Mouse (Mus musculus) embryonic facial prominence, embryonic 11.5 days (tissue): ENCODE measurements at regions not wholly inside any gene's neighbourhood (a gene's known extent, or its start where the extent isn't known, plus 50 kb on each side); places are given as distances from the start of the nearest gene placed in this dataset.
"Not testable (repeated sequence)": the region's sequence is repeated elsewhere in the genome, so short reads cannot be mapped to it uniquely, and the experiment has no call there.

ENCODE experiments used
- ATAC-seq: fragments of 200-750 bp; cut with Nextera tagmentation; replicated peaks from 2 replicates; pipeline ENCODE4 v1.8.0; 2017; ENCODE audit warnings: low read depth; ENCODE audit not compliant: insufficient number of reproducible peaks, low FRiP score, low TSS enrichment
- DNase-seq: peaks from one replicate; pipeline ENCODE4 v3.0.0-alpha.2; 2015; ENCODE audit warnings: low spot score
- H3K27ac ChIP-seq: fragments of 300-500 bp; sonication (generic); replicated peaks from 2 replicates; pipeline ENCODE4 v1.5.1; 2014; ENCODE audit warnings: mild to moderate bottlenecking, low read depth, low read length, control low read depth
- H3K27me3 ChIP-seq: fragments of 300-500 bp; sonication (generic); 2 replicates; pipeline ENCODE4 v1.6.1; 2014; ENCODE audit warnings: mild to moderate bottlenecking, low read length, moderate library complexity, mixed read lengths; ENCODE audit not compliant: control insufficient read depth, insufficient read depth
- H3K36me3 ChIP-seq: fragments of 300-500 bp; sonication (generic); replicated peaks from 2 replicates; pipeline ENCODE4 v1.6.1; 2014; ENCODE audit warnings: low read depth, mild to moderate bottlenecking, low read length, moderate library complexity, mixed read lengths; ENCODE audit not compliant: control insufficient read depth, insufficient read depth
- H3K4me1 ChIP-seq: fragments of 300-500 bp; sonication (generic); 2 replicates; pipeline ENCODE4 v1.6.1; 2014; ENCODE audit warnings: low read length, mixed read lengths; ENCODE audit not compliant: control insufficient read depth, insufficient read depth
- H3K4me2 ChIP-seq: fragments of 300-500 bp; sonication (generic); 2 replicates; pipeline ENCODE4 v1.6.1; 2014; ENCODE audit warnings: low read depth, mild to moderate bottlenecking, control low read depth, low read length, moderate library complexity
- H3K4me3 ChIP-seq: fragments of 300-500 bp; sonication (generic); 2 replicates; pipeline ENCODE4 v1.5.1; 2014; ENCODE audit warnings: low read depth, low read length, control low read depth
- H3K9ac ChIP-seq: fragments of 300-500 bp; sonication (generic); replicated peaks from 2 replicates; pipeline ENCODE4 v1.6.1; 2014; ENCODE audit warnings: mild to moderate bottlenecking, control low read depth, low read length
- H3K9me3 ChIP-seq: fragments of 300-500 bp; sonication (generic); replicated peaks from 2 replicates; pipeline ENCODE4 v1.6.1; 2016; ENCODE audit warnings: mild to moderate bottlenecking, low read length, inconsistent platforms, mixed read lengths; ENCODE audit not compliant: control insufficient read depth
- WGBS: fragments of 180-500 bp; shearing (Covaris S2); extraction: QIAGEN DNeasy Blood & Tissue Kit; methylation state at CpG from one replicate; pipeline ENCODE4 v1.1.7; 2014; 5-methylcytosine and 5-hydroxymethylcytosine counted together

GRCm38 (mm10) chr4:131166574-131167270 lies 222.5 kb downstream of the Matn1 start:
- no peak for DNase-seq
- no peak overlapping the region for H3K27ac ChIP-seq
- H3K4me2 ChIP-seq = no peak overlapping the region
- ATAC-seq = no peak
- H3K36me3 ChIP-seq = no peaks in the 10 kb centered on the region
- H3K9ac ChIP-seq = no peak overlapping the region
- no peaks in the 10 kb centered on the region for H3K27me3 ChIP-seq
- H3K4me3 ChIP-seq = no peak overlapping the region; the same call in 1 of the 2 replicates
- H3K4me1 ChIP-seq = no peaks in the 10 kb centered on the region; the same call in 1 of the 2 replicates
- 77% methylated on average over 9 of the region's 9 CpGs for WGBS
- no peaks in the 10 kb centered on the region for H3K9me3 ChIP-seq

GRCm38 (mm10) chr4:131167921-131168320 lies 223.7 kb downstream of the Matn1 start:
- Histone ChIP-seq H3K4me1 (no peaks in the 10 kb centered on the region; the same call in 1 of the 2 replicates), H3K27me3 (no peaks in the 10 kb centered on the region), H3K27ac (no peak overlapping the region), H3K36me3 (no peaks in the 10 kb centered on the region), H3K9ac (no peak overlapping the region), H3K4me3 (no peak overlapping the region), H3K9me3 (no peaks in the 10 kb centered on the region), H3K4me2 (no peak overlapping the region)
- ATAC-seq (no peak), DNase-seq (no peak)
- WGBS = 85% methylated on average over 2 of the region's 2 CpGs

GRCm38 (mm10) chr4:131173783-131174460 lies 229.7 kb downstream of the Matn1 start:
- Histone ChIP-seq H3K4me2 (no peak overlapping the region), H3K9ac (no peak overlapping the region), H3K4me3 (no peak overlapping the region), H3K9me3 (no peaks in the 10 kb centered on the region), H3K4me1 (0 out of 2 replicates have a peak, but pooled peaks cover 3% of the 10 kb centered on the region), H3K36me3 (no peaks in the 10 kb centered on the region), H3K27me3 (no peaks in the 10 kb centered on the region), H3K27ac (no peak overlapping the region)
- no peak for DNase-seq
- 69% methylated on average over 28 of the region's 28 CpGs for WGBS
- ATAC-seq = no peak

GRCm38 (mm10) chr4:131176701-131177100 lies 232.5 kb downstream of the Matn1 start:
- H3K36me3 ChIP-seq = no peaks in the 10 kb centered on the region
- ATAC-seq = no peak
- H3K4me1 ChIP-seq = 0 out of 2 replicates have a peak, but pooled peaks cover 3% of the 10 kb centered on the region
- no peaks in the 10 kb centered on the region for H3K9me3 ChIP-seq
- 44% methylated on average over 3 of the region's 3 CpGs for WGBS
- DNase-seq = peak; percentile 52
- no peak overlapping the region for H3K9ac ChIP-seq
- no peak overlapping the region for H3K4me2 ChIP-seq
- no peak overlapping the region for H3K4me3 ChIP-seq
- H3K27me3 ChIP-seq = no peaks in the 10 kb centered on the region
- H3K27ac ChIP-seq = no peak overlapping the region

GRCm38 (mm10) chr4:131177889-131178288 lies 233.7 kb downstream of the Matn1 start:
- H3K4me1 ChIP-seq = 0 out of 2 replicates have a peak, but pooled peaks cover 3% of the 10 kb centered on the region
- no peaks in the 10 kb centered on the region for H3K9me3 ChIP-seq
- H3K27ac ChIP-seq = no peak overlapping the region
- H3K4me3 ChIP-seq = no peak overlapping the region
- ATAC-seq = no peak
- no peaks in the 10 kb centered on the region for H3K36me3 ChIP-seq
- H3K4me2 ChIP-seq = no peak overlapping the region
- no peak overlapping the region for H3K9ac ChIP-seq
- 25% methylated on average over 6 of the region's 6 CpGs for WGBS
- peak; percentile 80 for DNase-seq
- H3K27me3 ChIP-seq = no peaks in the 10 kb centered on the region

- ATAC-seq, H3K9ac ChIP-seq, H3K4me1 ChIP-seq, H3K4me2 ChIP-seq, H3K27me3 ChIP-seq, DNase-seq, H3K27ac ChIP-seq, H3K9me3 ChIP-seq, H3K36me3 ChIP-seq, H3K4me3 ChIP-seq: not testable (repeated sequence)
- WGBS = 84% methylated on average over 5 of the region's 5 CpGs
Observed at GRCm38 (mm10) chr4:131178642-131179041, 234.5 kb downstream of the Matn1 start.

GRCm38 (mm10) chr4:131188066-131188465 lies 243.9 kb downstream of the Matn1 start:
- H3K9ac ChIP-seq = no peak overlapping the region
- no peak for DNase-seq
- no peaks in the 10 kb centered on the region for H3K4me1 ChIP-seq
- no peak for ATAC-seq
- WGBS = 78% methylated on average over 3 of the region's 3 CpGs
- no peaks in the 10 kb centered on the region for H3K36me3 ChIP-seq
- H3K4me3 ChIP-seq = no peak overlapping the region
- H3K27ac ChIP-seq = no peak overlapping the region
- no peak overlapping the region for H3K4me2 ChIP-seq
- H3K27me3 ChIP-seq = no peaks in the 10 kb centered on the region
- no peaks in the 10 kb centered on the region for H3K9me3 ChIP-seq
